Mouse (Mus musculus) cerebellum, postnatal 36 days (tissue): ENCODE data around the gene Psmd8.
"Not testable (repeated sequence)": the region's sequence is repeated elsewhere in the genome, so short reads cannot be mapped to it uniquely, and the experiment has no call there.

Experiments used
- DNase-seq, 2 experiments: peaks; one replicate each; pipeline ENCODE4 v3.0.0; 2021 to 2022; ENCODE audit warnings: mixed read lengths in 2 of 2

Gene Psmd8

DNA sequence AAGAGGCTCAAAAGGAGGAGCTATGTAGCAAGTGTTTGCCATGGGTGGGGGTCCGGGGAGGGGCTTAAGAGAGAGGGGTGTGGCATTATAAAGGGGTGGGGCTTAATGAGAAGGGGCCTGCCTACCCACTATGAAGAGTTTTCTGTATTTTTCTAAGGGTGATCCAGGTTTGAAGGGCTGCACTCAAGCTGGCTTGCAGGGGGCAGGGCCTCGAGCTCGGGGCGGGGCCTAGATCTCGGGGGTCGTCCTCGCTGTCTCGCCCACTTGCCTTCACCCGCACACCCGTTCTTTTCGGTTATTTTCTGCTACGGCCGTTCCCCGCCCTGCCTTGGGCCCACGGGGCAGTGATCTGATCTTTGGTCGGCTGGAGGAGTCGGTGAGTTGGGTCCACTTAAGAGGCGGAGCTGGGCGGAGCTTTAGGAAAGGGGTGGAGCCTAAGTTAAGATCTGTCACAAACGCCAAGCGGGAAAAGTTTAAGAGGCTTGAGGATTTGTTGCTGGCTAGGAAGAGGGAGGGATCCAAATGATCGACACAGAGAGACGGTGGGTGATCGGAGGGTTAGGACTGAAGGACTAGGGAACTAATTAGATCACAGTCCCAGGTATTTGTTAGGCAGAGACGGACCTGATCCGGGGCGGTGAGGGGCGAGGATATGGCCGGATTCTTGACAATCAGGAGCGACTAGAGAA is 10.3 kb downstream of the Psmd8 start, which contains the start of the genes Ggn and Spred3:
Ggn (plus strand) TSS at position 145 of the 689 bp plus-strand sequence.
Spred3 (minus strand) TSS at position 346 of the 689 bp plus-strand sequence.
- peak; percentile 35 to 49 for DNase-seq

GRCm38 (mm10) chr7:29169231-29170065 is 11.1 kb downstream of the Psmd8 start:
- peak; percentile 81 to 82 for DNase-seq

DNA sequence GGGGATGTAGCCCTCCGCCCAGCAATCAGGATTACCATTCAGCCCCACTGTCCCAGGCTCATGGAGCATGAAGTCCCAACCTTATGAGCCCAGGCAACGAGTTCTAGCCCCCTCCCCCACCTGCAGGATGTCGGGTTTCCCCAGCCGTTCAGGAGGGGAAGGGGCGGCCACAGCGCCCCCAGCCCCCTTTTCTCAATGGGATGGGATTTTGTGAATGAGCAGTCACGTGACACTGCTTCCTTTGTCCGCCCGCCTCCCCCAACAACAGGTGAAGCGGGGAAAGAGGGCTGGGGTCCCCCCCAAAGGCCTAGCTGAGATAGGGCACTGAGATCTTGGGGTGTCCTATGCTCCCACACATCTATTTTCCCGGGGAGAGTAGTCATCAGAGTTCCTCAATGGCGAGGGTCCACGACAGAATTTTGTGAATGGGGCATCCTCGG is 11.7 kb downstream of the Psmd8 start:
- DNase-seq: no peak

GRCm38 (mm10) chr7:29168121-29168695 is 12.3 kb downstream of the Psmd8 start:
- no peak for DNase-seq

GRCm38 (mm10) chr7:29167656-29168055 is 12.8 kb downstream of the Psmd8 start:
- no peak for DNase-seq

- no peak for DNase-seq
These were observed 17.6 kb downstream of the Psmd8 start for GRCm38 (mm10) chr7:29162750-29163525.

- DNase-seq: no peak
These were observed 18.2 kb downstream of the Psmd8 start for GRCm38 (mm10) chr7:29162294-29162693.

GRCm38 (mm10) chr7:29158264-29158663 is 22.2 kb downstream of the Psmd8 start:
- no peak for DNase-seq

GRCm38 (mm10) chr7:29155838-29156782 is 24.4 kb downstream of the Psmd8 start, which contains the start of gene Fam98c:
Gene Fam98c (minus strand): TSS chr7:29156234.
- DNase-seq: peak; percentile 86 to 89

DNA sequence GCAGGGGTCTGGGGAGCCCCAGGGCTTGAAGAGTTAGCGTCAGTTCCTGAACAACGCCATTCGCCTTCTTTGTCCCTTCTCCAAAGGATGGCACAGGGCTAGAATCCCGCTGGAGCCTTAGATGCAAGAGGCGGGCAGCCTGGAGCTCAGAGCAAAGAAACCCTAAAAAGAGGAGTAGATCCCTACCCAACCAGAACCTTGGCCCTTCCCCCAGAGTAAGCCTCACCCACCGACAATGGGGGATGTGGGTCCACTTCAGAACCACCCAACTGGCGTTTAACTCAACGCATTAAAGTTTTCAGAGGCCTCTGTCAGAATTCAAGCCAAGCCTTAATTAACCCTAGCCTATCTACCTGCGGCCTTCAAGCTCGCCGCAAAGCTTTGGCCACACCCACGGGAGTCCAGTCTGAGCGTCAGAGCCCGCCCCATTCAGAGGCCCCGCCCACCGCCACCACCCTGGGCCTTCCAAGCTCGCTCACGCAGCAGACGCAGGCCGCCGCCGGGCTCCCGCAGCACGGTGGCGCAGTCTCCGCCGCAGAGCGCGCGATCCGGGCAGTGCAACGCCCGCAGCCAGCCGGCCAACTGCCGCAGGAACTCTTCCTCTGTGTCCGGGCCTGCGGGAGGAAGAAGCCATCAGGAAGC is 25.2 kb downstream of the Psmd8 start:
- DNase-seq: peak; percentile 89 to 94

- no peak for DNase-seq
These were observed 26.3 kb downstream of the Psmd8 start for GRCm38 (mm10) chr7:29154018-29154720.

GRCm38 (mm10) chr7:29151486-29151885 is 29.0 kb downstream of the Psmd8 start:
- no peak for DNase-seq

GRCm38 (mm10) chr7:29148771-29149170 is 31.7 kb downstream of the Psmd8 start:
- no peak for DNase-seq

DNA sequence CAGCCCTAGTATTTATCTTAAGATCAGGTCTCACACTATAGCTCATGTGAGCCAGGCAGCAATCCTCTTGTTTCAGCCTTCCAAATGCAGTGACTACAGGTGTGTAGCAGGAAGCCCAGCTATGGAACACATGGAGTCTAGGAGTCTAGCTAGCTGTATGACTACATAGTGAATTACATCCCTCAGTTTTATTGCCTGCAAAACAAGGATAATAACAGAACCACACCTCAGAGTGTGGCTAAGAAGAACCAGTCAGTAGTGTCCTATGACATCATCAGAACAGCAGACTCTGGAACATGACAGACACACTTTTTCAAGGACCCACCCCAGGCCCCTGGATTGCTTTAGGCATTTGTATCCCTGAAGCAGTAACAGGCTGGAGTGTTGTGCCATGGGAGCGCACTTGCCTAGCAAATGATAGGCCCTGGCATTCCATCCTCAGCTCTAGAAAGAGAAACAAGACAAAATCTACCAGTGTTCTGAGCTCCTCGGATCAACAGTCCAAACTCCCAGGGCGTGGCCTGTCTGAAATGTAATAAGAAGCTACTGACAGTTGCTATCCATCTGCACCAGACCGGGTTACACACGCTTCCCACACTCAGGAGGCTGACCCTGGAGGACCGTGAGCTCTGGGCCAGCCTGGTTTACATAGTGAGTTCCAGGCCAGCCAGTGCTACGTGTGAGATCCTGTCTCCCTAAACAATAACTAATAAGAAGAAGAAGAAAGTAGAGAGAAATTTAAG is 33.7 kb downstream of the Psmd8 start:
- DNase-seq: no peak

GRCm38 (mm10) chr7:29144006-29144405 is 36.5 kb downstream of the Psmd8 start:
- DNase-seq: no peak

DNA sequence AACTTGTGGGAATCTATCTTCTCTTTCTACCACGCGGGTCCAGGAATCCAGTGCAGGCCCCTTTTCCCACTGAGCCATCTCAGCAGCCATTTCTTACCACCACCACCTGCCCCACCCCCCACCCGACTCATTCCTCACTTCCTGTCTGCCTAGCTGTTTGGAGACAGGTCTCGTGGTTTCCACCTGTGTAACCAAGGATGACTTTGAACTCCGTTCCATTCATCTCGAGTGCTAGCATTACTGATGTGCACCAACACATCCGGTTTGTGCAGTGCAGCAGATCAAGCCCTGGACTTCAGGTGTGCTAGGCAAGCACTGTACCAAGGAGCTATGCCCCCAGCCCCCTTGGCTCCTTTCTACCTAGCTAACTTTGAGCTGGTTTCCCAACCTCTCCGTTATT is 39.1 kb downstream of the Psmd8 start:
- DNase-seq: no peak

DNA sequence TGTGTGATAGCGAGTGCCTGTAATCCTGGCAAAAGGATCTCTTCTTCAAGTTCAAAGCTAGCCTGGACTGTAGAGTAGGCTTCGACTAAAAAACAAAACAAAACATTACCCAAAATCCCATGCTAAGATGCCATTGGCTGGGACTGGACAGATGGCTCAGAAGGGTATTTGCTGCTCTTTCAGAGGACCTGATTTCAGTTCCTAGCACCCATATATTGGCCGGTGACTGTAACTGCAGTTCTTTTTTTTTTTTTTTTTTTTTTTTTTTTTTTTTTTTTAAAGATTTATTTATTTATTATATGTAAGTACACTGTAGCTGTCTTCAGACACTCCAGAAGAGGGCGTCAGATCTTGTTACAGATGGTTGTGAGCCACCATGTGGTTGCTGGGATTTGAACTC is 41.3 kb downstream of the Psmd8 start:
- not testable (repeated sequence) for DNase-seq

DNA sequence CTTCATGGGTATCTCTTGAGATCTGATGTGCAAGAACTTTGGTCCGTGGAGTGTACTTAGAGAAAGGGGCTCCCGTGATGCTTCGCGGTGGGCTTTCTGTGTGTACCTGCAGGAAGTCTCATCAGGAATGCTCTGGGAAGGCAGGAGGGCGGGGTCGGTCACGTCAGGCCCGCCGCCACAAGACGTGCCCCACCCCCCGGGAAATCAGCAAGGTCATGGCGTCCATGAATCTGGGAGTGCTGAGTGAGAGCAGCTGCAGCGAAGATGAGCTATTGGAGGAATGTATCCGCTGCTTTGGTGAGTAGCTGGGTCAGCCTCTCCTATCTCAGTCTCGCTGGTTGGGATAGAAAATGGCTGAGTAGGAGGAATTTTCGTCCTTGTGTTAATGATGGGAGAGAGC is 43.1 kb downstream of the Psmd8 start:
- no peak for DNase-seq

- DNase-seq: no peak
These were observed 45.7 kb downstream of the Psmd8 start, which contains the start of gene Rasgrp4 for GRCm38 (mm10) chr7:29134693-29135386. Gene Rasgrp4 (plus strand): TSS chr7:29134851.
